Mouse (Mus musculus): ENCODE measurements at regions not wholly inside any gene's neighbourhood (a gene's known extent, or its start where the extent isn't known, plus 50 kb on each side); places are given as distances from the start of the nearest gene placed in this dataset.

GRCm38 (mm10) chr13:52448902-52449301 lies 82.2 kb downstream of the Diras2 start:
- no peak for TF ChIP-seq TAL1 (IDR thresholded peaks at IDR 0.05; ENCODE audit: low read length)
- no peak for TF ChIP-seq GATA1 (IDR thresholded peaks at IDR 0.05; ENCODE audit: low read length)
- no peak overlapping the region for H3K4me3 ChIP-seq (replicated peaks)
- no peaks in the 10 kb centered on the region for H3K9me3 ChIP-seq (ENCODE audit: control insufficient read depth, low read length)
- H3K4me1 ChIP-seq (ENCODE audit: control insufficient read depth), result no peaks in the 10 kb centered on the region
- H3K36me3 ChIP-seq (ENCODE audit: control insufficient read depth), result no peaks in the 10 kb centered on the region
- H3K27me3 ChIP-seq (ENCODE audit: control insufficient read depth), result no peaks in the 10 kb centered on the region

- no peak for TF ChIP-seq GATA1 (IDR thresholded peaks at IDR 0.05; ENCODE audit: low read length)
- TF ChIP-seq TAL1 (IDR thresholded peaks at IDR 0.05; ENCODE audit: low read length), result no peak
- H3K27me3 ChIP-seq (ENCODE audit: control insufficient read depth), result no peaks in the 10 kb centered on the region
- H3K36me3 ChIP-seq (ENCODE audit: control insufficient read depth), result no peaks in the 10 kb centered on the region
- H3K4me3 ChIP-seq (replicated peaks), result no peak overlapping the region
- H3K4me1 ChIP-seq (ENCODE audit: control insufficient read depth), result no peaks in the 10 kb centered on the region
- H3K9me3 ChIP-seq (ENCODE audit: control insufficient read depth, low read length), result no peaks in the 10 kb centered on the region
Observed at GRCm38 (mm10) chr13:52451486-52451885, 79.6 kb downstream of the Diras2 start.

GRCm38 (mm10) chr13:52452291-52452690 lies 78.8 kb downstream of the Diras2 start:
- no peaks in the 10 kb centered on the region for H3K4me1 ChIP-seq (ENCODE audit: control insufficient read depth)
- TF ChIP-seq GATA1 (IDR thresholded peaks at IDR 0.05; ENCODE audit: low read length) (no peak), TAL1 (IDR thresholded peaks at IDR 0.05; ENCODE audit: low read length) (no peak)
- no peaks in the 10 kb centered on the region for H3K36me3 ChIP-seq (ENCODE audit: control insufficient read depth)
- no peak overlapping the region for H3K4me3 ChIP-seq (replicated peaks)
- no peaks in the 10 kb centered on the region for H3K27me3 ChIP-seq (ENCODE audit: control insufficient read depth)
- H3K9me3 ChIP-seq (ENCODE audit: control insufficient read depth, low read length), result no peaks in the 10 kb centered on the region

Data from erythroblast, embryonic 14.5 days (primary cell).